Mouse (Mus musculus) layer of hippocampus, adult 2 months (tissue): ENCODE measurements at regions not wholly inside any gene's neighbourhood (a gene's known extent, or its start where the extent isn't known, plus 50 kb on each side); places are given as distances from the start of the nearest gene placed in this dataset.
A peak's percentile ranks its signal among the peaks of the same experiment; 100 is the strongest.

ENCODE experiments used
- DNase-seq, 2 experiments: peaks; one replicate each; pipeline ENCODE4 v3.0.0; 2022; ENCODE audit warnings: low spot score in 2 of 2
- H3K27ac ChIP-seq: fragments of 200-600 bp; 2 replicates; pipeline ENCODE4 v1.8.1; 2022
- H3K4me3 ChIP-seq: fragments of 200-600 bp; 2 replicates; pipeline ENCODE4 v1.8.1; 2022; ENCODE audit warnings: mild to moderate bottlenecking
- CTCF ChIP-seq: fragments of 200-600 bp; conservative IDR thresholded peaks from 2 replicates; pipeline ENCODE4 v1.8.1; 2022; ENCODE audit warnings: antibody characterized with exemption, mild to moderate bottlenecking, moderate library complexity

GRCm38 (mm10) chr4:10197245-10197943 is 676.9 kb upstream of the 2610301B20Rik start:
- no peak for DNase-seq
- Histone ChIP-seq H3K27ac (no peak overlapping the region), H3K4me3 (no peak overlapping the region)
- no peak for TF ChIP-seq CTCF

- peak; percentile 67 for TF ChIP-seq CTCF
- Histone ChIP-seq H3K27ac (no peak overlapping the region), H3K4me3 (no peak overlapping the region)
- DNase-seq: no peak
These were observed 672.5 kb upstream of the 2610301B20Rik start for GRCm38 (mm10) chr4:10201835-10202234.

DNA sequence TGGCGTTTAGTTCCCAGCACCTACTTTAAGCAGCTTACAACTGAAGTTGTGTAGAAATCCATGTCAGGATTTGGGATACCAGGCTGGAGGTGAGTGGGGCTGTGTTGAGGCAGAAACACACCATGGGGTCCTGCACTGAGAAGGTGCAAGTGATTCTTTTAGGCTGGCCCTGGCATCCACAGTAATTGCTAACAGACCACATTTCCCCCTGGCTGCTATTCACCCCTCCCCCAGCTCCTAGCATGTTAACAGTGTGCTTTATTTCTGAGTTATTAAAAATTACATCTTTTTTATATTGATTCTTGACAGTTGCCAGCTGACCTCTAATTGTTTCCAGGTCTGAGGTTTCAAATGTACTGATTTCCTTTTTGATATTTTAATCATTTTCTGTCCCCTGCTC is 670.1 kb upstream of the 2610301B20Rik start:
- Histone ChIP-seq H3K27ac (no peak overlapping the region), H3K4me3 (no peak overlapping the region)
- no peak for TF ChIP-seq CTCF
- DNase-seq: no peak

DNA sequence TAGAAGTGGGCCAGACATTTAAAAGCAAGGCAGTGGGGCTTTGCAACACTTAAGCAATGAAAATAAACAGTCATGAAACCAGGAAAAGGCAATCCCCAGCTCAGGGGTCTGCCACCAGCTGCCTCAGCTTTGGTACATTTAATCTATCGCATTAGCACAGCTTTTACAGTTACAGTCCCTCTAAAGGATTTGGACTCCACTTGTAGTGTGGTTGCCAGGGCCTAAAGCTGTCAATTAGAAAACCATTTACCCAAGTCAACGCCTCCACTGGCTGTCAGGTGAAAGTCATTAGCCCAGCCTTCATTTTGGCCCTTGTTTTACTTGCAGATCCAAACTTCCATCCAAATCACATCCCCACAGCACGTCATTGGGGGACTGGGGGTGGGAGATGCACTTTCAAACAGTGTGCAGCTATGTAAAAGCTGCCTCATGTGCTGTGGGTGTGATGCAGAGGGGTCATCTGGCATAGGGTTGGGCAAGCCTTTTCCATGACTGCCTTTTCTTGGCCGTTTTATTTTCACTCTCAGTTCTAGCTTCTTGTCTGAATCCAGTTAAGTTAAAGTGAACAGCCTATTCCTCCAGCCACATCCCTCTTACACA is 664.9 kb upstream of the 2610301B20Rik start:
- no peak for DNase-seq
- TF ChIP-seq CTCF: no peak
- H3K27ac ChIP-seq: no peak overlapping the region
- H3K4me3 ChIP-seq: no peak overlapping the region

- TF ChIP-seq CTCF: no peak
- Histone ChIP-seq H3K27ac (no peak overlapping the region), H3K4me3 (no peak overlapping the region)
- no peak for DNase-seq
These were observed 663.0 kb upstream of the 2610301B20Rik start for GRCm38 (mm10) chr4:10211303-10211702.

DNA sequence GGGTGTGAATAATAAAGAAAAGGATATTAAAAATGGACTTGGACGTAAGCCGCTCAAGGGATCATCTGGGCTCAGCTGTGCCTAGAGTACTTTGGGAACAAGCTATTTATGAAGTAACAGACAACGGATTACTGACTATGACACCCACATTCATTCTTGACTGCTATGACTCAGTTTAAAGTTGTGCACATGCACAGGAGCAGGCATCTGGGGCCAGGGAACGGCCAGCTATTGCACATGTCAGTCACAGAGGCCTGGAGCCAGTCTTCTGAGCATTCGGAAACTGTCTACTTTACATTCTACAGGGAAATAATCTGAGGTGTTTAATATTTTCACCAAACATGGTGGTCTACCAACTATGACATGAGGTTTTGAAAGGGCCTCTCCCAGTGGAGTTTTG is 639.0 kb upstream of the 2610301B20Rik start:
- peak in 1 of 2 experiments; percentile 12 for DNase-seq

GRCm38 (mm10) chr4:10242117-10242516 is 632.2 kb upstream of the 2610301B20Rik start:
- TF ChIP-seq CTCF: no peak
- H3K27ac ChIP-seq: no peak overlapping the region
- DNase-seq: no peak
- no peak overlapping the region for H3K4me3 ChIP-seq

More for the DNA sequence above, 639.0 kb upstream of the 2610301B20Rik start:
- Histone ChIP-seq H3K4me3 (no peak overlapping the region), H3K27ac (no peak overlapping the region)
- TF ChIP-seq CTCF: no peak

DNA sequence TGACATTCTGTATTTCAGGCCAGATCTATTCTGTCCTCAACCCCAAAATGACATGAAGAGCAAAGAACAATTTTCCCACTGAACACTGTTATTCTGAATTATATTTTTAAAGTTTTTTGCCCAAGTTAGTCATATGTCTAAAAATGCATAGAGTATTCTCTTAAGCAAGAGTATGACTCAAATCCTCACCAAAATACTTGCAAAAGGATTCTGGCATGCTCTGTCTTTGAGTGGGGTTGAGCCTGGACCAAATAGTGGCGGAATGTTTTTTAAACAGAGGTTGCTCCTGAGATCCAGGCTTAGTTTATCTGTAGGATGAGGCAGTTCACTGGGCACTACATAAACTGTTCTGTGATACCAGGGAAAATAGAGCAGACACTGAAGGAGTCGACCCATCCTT is 631.4 kb upstream of the 2610301B20Rik start:
- DNase-seq: no peak
- H3K27ac ChIP-seq: no peak overlapping the region
- H3K4me3 ChIP-seq: no peak overlapping the region
- no peak for TF ChIP-seq CTCF

- no peak overlapping the region for H3K27ac ChIP-seq
- H3K4me3 ChIP-seq: no peak overlapping the region
- TF ChIP-seq CTCF: no peak
- DNase-seq: no peak
These were observed 620.1 kb upstream of the 2610301B20Rik start for GRCm38 (mm10) chr4:10254029-10254690.

DNA sequence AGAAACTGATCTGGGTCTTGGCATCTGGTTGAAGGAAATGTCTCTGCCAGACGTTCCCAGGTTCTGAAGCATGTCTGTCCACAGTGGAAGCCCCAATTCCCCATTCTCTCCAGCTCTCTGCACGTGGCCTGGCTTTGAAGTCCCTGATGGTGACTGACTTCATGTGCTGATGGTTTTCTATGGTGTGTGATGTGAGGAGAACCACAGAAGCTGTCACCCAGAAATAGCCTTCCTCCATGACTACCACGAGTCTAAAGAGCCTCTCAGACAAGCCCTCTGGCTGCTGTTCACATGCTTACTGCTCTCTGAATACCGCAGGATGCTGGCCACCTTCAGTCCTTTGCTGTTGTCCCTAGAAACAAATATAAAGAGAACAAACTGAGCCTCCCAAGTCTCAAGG is 616.8 kb upstream of the 2610301B20Rik start:
- TF ChIP-seq CTCF: no peak
- no peak for DNase-seq
- no peak overlapping the region for H3K4me3 ChIP-seq
- no peak overlapping the region for H3K27ac ChIP-seq

GRCm38 (mm10) chr4:10260351-10260750 is 613.9 kb upstream of the 2610301B20Rik start:
- H3K27ac ChIP-seq: no peak overlapping the region
- TF ChIP-seq CTCF: no peak
- no peak for DNase-seq
- no peak overlapping the region for H3K4me3 ChIP-seq

- no peak for DNase-seq
- Histone ChIP-seq H3K4me3 (no peak overlapping the region), H3K27ac (no peak overlapping the region)
- no peak for TF ChIP-seq CTCF
These were observed 608.4 kb upstream of the 2610301B20Rik start for GRCm38 (mm10) chr4:10265942-10266341.

GRCm38 (mm10) chr4:10285562-10285961 is 588.7 kb upstream of the 2610301B20Rik start:
- Histone ChIP-seq H3K27ac (no peak overlapping the region), H3K4me3 (no peak overlapping the region)
- no peak for TF ChIP-seq CTCF
- DNase-seq: no peak

DNA sequence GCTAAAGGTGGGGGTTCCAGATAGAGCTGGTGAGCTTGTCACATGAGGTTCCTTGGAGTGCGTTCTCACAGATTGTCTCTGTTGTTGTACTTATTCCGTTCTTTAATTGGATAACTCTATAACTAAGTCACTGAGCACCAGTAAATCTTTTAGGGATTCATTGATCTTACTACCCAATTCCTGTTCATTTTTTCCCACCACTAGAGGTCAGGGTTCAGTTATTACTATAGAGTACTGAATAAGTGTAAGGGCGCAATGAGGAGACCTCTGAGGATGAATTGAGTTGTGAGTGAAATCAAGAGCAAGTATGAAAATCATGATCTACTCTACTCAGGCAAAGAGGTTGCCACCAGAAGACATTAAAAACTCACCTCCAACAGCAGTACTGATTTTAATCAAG is 584.0 kb upstream of the 2610301B20Rik start:
- peak; percentile 20 to 29 for DNase-seq
- peak; percentile 74 for TF ChIP-seq CTCF
- H3K27ac ChIP-seq: no peak overlapping the region

More for the DNA sequence above, 584.0 kb upstream of the 2610301B20Rik start:
- H3K4me3 ChIP-seq: no peak overlapping the region
